Mouse (Mus musculus) bone marrow, adult 2 months (tissue): ENCODE measurements around the gene Stk39.

ENCODE experiments used
- CTCF ChIP-seq: fragments of 200-500 bp; IDR thresholded peaks from 2 replicates; pipeline ENCODE4 v1.5.1; 2011; ENCODE audit warnings: low read length, control low read depth; ENCODE audit not compliant: control insufficient read depth, insufficient read depth
- POLR2A ChIP-seq: fragments of 200-500 bp; IDR thresholded peaks from 2 replicates; pipeline ENCODE4 v1.6.1; 2011; ENCODE audit warnings: low read depth, mild to moderate bottlenecking, control low read depth, low read length, borderline replicate concordance; ENCODE audit not compliant: control insufficient read depth

DNA sequence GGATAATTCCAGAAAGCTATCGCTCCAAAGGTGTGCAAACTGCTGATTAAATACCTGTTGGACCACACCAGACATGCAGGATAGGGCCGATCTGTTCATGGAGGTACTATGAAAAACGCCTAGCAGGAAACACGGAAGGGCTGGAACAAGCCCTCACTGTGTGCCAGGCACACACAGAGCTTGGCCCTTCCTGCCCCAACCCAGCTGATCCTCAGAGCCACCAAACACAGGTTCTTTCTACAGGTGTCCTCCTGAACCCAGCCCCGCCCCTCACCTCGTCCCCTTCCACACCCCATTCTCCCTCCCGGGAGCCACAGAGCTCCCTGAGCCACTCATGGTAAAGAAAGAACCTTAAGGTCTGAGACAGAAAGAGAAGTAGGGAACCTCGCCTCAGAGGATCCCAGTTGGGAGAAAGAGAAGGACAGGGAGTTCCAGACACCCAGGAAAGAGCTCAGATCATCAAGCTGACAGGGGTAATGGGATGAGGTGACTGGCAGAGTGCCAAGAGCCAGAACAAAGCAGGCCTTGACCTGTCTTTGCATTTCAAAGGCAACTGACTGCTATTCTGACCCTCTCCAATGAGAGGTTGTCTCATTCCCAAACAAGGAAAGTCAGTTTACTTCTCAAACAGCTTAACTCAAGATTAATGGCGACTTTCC, 86.3 kb downstream of the Stk39 start:
- no peak for TF ChIP-seq CTCF
- TF ChIP-seq POLR2A: no peak
